Mouse (Mus musculus): Measurements from ENCODE around the gene Lst1. TPM values are rescaled to one million over a fixed set of nuclear protein-coding genes. Genes with fewer than 3 reads are reported as not detected.

The Lst1 gene
- total and polyA plus RNA-seq, 3 experiments: 2.9 to 8.5 (median 8.4) TPM

DNA sequence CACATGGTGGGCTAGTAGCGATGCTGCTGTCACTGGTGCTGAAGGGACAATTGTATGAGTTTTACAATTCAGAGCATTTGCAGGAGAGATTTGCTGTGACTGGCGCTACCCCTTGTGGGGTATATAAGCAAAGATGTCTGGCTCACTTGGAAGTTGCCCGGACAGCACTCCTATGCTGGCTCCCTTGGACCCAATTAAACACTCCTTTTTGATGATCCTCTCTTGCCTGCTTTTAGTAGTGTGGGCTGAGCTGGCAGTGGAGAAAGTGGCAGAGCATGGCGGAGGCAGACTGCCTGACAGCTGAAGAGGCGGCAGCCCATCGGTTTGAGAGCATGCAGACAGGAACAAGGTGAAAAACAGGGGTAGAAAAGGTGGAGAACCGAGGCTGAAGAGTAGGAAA, 20.4 kb downstream of the Lst1 start:
- no peaks in the 10 kb centered on the region for H3K27me3 ChIP-seq (replicated peaks)
- H3K27ac ChIP-seq (ENCODE audit: insufficient read depth, low read depth): no peak overlapping the region
- H3K4me3 ChIP-seq (replicated peaks in 1 of 3; ENCODE audit: low read depth in 2 of 3, low read length in 2 of 3, poor library complexity in 1 of 3): no peak overlapping the region
- H3K4me1 ChIP-seq (ENCODE audit: control insufficient read depth in 1 of 2, insufficient read depth in 2 of 2): peaks cover 11 to 37% of the 10 kb centered on the region in 2 experiments
- no peak overlapping the region for H3K4me2 ChIP-seq (ENCODE audit: insufficient read depth, low read depth, poor library complexity, severe bottlenecking)
- dilution Hi-C loops (cut with MboI; ENCODE audit: extremely low pct_ligation_motif_present, extremely low pct_unique_long_range_greater_than_20kb, low sequenced_read_pairs) (no loop called here), in situ Hi-C loops (cut with MboI; ENCODE audit: low pct_ligation_motif_present, low pct_unique_long_range_greater_than_20kb, low sequenced_read_pairs) (no loop called here)
- no peaks in the 10 kb centered on the region for H3K9me3 ChIP-seq (replicated peaks; ENCODE audit: low read length)
- peaks cover 0 to 8% of the 10 kb centered on the region in 2 experiments for H3K36me3 ChIP-seq (replicated peaks in 1 of 2; ENCODE audit: control insufficient read depth in 1 of 2, insufficient read depth in 1 of 2, low read length in 1 of 2)
- no peak for TF ChIP-seq HCFC1 (IDR thresholded peaks at IDR 0.05; ENCODE audit: low read depth, low read length)
- no peak for TF ChIP-seq JUN (IDR thresholded peaks at IDR 0.05; ENCODE audit: insufficient read depth, low read depth, low read length)
- no peak for TF ChIP-seq IRF4 (IDR thresholded peaks at IDR 0.05; ENCODE audit: low read depth, low read length)
- no peak for TF ChIP-seq MYC (IDR thresholded peaks at IDR 0.05; ENCODE audit: low read depth, low read length)
- TF ChIP-seq ZC3H11A (IDR thresholded peaks at IDR 0.05; ENCODE audit: low read depth, low read length): no peak
- no peak for TF ChIP-seq UBTF (IDR thresholded peaks at IDR 0.05; ENCODE audit: low read depth, low read length)
- no peak for TF ChIP-seq MXI1 (IDR thresholded peaks at IDR 0.05; ENCODE audit: low read depth, low read length)
- no peak for TF ChIP-seq PAX5 (IDR thresholded peaks at IDR 0.05; ENCODE audit: low read length)
- TF ChIP-seq TCF12 (IDR thresholded peaks at IDR 0.05; ENCODE audit: low read depth, low read length): no peak
- TF ChIP-seq ZNF384 (IDR thresholded peaks at IDR 0.05; ENCODE audit: low read depth, low read length): no peak
- no peak for TF ChIP-seq MAX (IDR thresholded peaks at IDR 0.05; ENCODE audit: low read length)
- TF ChIP-seq MAZ (IDR thresholded peaks at IDR 0.05; ENCODE audit: low read depth, low read length): no peak
- TF ChIP-seq CHD1 (IDR thresholded peaks at IDR 0.05; ENCODE audit: low read depth, low read length): no peak
- no peak for DNase-seq (ENCODE audit: extremely low read depth)
- H3K9ac ChIP-seq (ENCODE audit: insufficient read depth, low read depth): no peak overlapping the region
- H3K79me2 ChIP-seq (replicated peaks; ENCODE audit: control insufficient read depth, extremely low read depth, insufficient read depth, poor library complexity, severe bottlenecking): peaks cover 23% of the 10 kb centered on the region

DNA sequence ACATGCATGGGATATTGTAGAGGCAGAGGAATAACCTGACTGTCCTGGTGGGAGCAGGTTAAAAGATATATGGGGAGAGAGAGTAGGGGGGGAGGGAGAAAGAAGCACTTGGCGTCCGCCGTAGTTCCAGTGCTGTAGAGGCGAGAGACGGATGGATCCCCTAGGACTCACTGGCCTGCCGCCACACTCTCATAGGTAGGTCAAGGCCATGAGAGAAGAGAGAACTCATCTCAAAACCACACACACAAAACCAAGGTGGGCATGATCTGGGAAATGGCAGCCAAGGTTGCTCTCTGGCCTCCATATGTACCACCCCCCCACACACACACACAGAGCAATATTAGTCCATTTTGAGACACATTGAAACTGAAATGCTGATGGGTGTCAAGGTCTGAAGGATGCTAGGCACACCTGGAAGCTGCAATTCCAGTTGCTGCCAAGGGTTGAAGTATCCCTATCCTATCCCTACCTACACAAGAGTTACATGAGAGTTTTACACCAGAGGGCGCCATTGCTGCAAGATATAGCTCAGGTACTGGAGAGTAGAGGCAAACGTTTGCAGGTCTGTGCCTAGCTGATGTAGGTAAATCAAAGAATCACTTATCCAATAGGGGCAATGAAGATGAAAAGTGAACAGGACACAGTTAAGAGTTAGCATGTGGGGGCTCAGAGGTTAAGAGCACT, 21.7 kb downstream of the Lst1 start:
- Histone ChIP-seq H3K27ac (ENCODE audit: insufficient read depth, low read depth) (no peak overlapping the region), H3K4me2 (ENCODE audit: insufficient read depth, low read depth, poor library complexity, severe bottlenecking) (peak overlapping the region; percentile 84; the same call in 1 of the 2 replicates), H3K79me2 (replicated peaks; ENCODE audit: control insufficient read depth, extremely low read depth, insufficient read depth, poor library complexity, severe bottlenecking) (peaks cover 36% of the 10 kb centered on the region), H3K9ac (ENCODE audit: insufficient read depth, low read depth) (no peak overlapping the region), H3K4me1 (ENCODE audit: control insufficient read depth in 1 of 2, insufficient read depth in 2 of 2) (peaks cover 6 to 37% of the 10 kb centered on the region in 2 experiments), H3K36me3 (replicated peaks in 1 of 2; ENCODE audit: control insufficient read depth in 1 of 2, insufficient read depth in 1 of 2, low read length in 1 of 2) (peaks cover 7 to 21% of the 10 kb centered on the region in 2 experiments), H3K27me3 (replicated peaks) (no peaks in the 10 kb centered on the region), H3K4me3 (replicated peaks in 1 of 3; ENCODE audit: low read depth in 2 of 3, low read length in 2 of 3, poor library complexity in 1 of 3) (no peak overlapping the region), H3K9me3 (replicated peaks; ENCODE audit: low read length) (no peaks in the 10 kb centered on the region)
- in situ Hi-C loops (cut with MboI; ENCODE audit: low pct_ligation_motif_present, low pct_unique_long_range_greater_than_20kb, low sequenced_read_pairs) (no loop called here), dilution Hi-C loops (cut with MboI; ENCODE audit: extremely low pct_ligation_motif_present, extremely low pct_unique_long_range_greater_than_20kb, low sequenced_read_pairs) (no loop called here)
- DNase-seq (ENCODE audit: extremely low read depth): peak; percentile 91
- TF ChIP-seq ZC3H11A (IDR thresholded peaks at IDR 0.05; ENCODE audit: low read depth, low read length): 0 out of 2 replicates have a peak, but pooled peaks have one; percentile 46
- TF ChIP-seq RAD21 (IDR thresholded peaks at IDR 0.05; ENCODE audit: low read depth, low read length): peak; percentile 85
- TF ChIP-seq GABPA (IDR thresholded peaks at IDR 0.05; ENCODE audit: insufficient replicate concordance, low read depth, low read length): no peak
- no peak for TF ChIP-seq USF2 (conservative IDR thresholded peaks at IDR 0.05; ENCODE audit: low read depth, low read length)
- no peak for TF ChIP-seq ZNF384 (IDR thresholded peaks at IDR 0.05; ENCODE audit: low read depth, low read length)
- TF ChIP-seq CHD1 (IDR thresholded peaks at IDR 0.05; ENCODE audit: low read depth, low read length): no peak
- TF ChIP-seq BHLHE40 (IDR thresholded peaks at IDR 0.05; ENCODE audit: low read depth, low read length): no peak
- TF ChIP-seq IRF4 (IDR thresholded peaks at IDR 0.05; ENCODE audit: low read depth, low read length): no peak
- no peak for TF ChIP-seq E2F4 (IDR thresholded peaks at IDR 0.05; ENCODE audit: insufficient replicate concordance, low read depth, low read length)
- no peak for TF ChIP-seq PAX5 (IDR thresholded peaks at IDR 0.05; ENCODE audit: low read length)
- TF ChIP-seq MYC (IDR thresholded peaks at IDR 0.05; ENCODE audit: low read depth, low read length): no peak
- TF ChIP-seq SIN3A (IDR thresholded peaks at IDR 0.05; ENCODE audit: low read length): 0 out of 2 replicates have a peak, but pooled peaks have one; percentile 43
- TF ChIP-seq TBP (conservative IDR thresholded peaks at IDR 0.05; ENCODE audit: low read depth, low read length): no peak
- TF ChIP-seq ZKSCAN1 (IDR thresholded peaks at IDR 0.05; ENCODE audit: borderline replicate concordance, low read depth, low read length): no peak
- no peak for TF ChIP-seq MXI1 (IDR thresholded peaks at IDR 0.05; ENCODE audit: low read depth, low read length)
- no peak for TF ChIP-seq UBTF (IDR thresholded peaks at IDR 0.05; ENCODE audit: low read depth, low read length)
- TF ChIP-seq SMC3 (IDR thresholded peaks at IDR 0.05; ENCODE audit: low read depth, low read length): peak; percentile 90
- 0 out of 2 replicates have a peak, but pooled peaks have one; percentile 6 for TF ChIP-seq POLR2A (IDR thresholded peaks at IDR 0.05; ENCODE audit: low read depth, low read length)
- peak; percentile 48 to 92 for TF ChIP-seq CTCF (conservative IDR thresholded peaks at IDR 0.05 in 1 of 2, IDR thresholded peaks at IDR 0.05 in 1 of 2; ENCODE audit: low read depth in 2 of 2, low read length in 2 of 2)
- no peak for TF ChIP-seq MEF2A (IDR thresholded peaks at IDR 0.05; ENCODE audit: borderline replicate concordance, low read depth, low read length)

Data from CH12.LX (cell line).